Mouse (Mus musculus): Measurements from ENCODE around the gene Chd4.

Gene Chd4

GRCm38 (mm10) chr6:125139747-125140146 is 44.0 kb downstream of the Chd4 start:
- DNase-seq (ENCODE audit: low spot score in 2 of 2): no peak

GRCm38 (mm10) chr6:125142436-125142835 is 46.7 kb downstream of the Chd4 start:
- no peak for DNase-seq (ENCODE audit: low spot score in 2 of 2)

DNA sequence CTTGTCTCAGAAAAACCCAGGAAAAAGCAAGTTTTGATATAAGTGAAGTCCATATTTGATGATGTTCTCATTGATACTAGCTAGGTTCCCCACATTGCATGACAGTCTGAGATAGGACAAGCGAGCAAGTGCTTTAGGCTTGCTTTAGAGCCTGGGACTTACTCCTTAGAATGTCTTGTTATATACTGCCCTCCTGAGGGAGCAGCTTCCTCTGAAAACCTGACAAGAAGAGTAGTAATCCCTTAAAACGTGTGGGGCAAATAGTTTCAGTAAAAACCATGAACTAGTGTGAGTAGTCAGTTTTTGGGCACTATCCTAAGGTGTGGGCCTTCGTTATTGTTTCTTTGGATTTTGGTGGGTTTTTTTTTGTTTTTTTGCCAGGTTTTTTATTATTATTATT is 47.3 kb downstream of the Chd4 start:
- DNase-seq (ENCODE audit: low spot score in 2 of 2): no peak

- no peak for DNase-seq (ENCODE audit: low spot score in 2 of 2)
Observed at GRCm38 (mm10) chr6:125143904-125144303, 48.1 kb downstream of the Chd4 start.

DNA sequence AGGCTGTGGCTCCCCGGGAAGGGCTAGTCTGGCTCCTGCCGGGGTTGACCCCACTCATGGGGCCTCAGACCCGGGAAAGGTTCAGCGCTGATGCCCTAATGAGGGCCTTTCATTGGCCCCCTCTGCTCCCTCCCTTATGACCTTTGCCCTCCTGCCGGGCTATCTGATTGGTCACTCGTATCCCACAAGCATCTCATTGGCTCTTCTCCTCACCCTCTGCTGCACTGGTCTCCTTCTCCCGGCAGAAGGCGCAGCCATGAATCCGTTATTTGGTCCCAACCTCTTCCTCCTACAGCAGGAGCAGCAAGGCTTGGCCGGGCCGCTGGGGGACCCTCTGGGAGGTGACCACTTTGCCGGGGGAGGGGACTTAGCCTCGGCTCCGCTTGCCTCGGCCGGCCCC is 49.2 kb downstream of the Chd4 start, which contains the start of gene Iffo1:
Gene Iffo1 (plus strand): TSS at position 241 of the 400 bp plus-strand sequence.
- DNase-seq (ENCODE audit: low spot score in 2 of 2): peak; percentile 89 to 96

DNA sequence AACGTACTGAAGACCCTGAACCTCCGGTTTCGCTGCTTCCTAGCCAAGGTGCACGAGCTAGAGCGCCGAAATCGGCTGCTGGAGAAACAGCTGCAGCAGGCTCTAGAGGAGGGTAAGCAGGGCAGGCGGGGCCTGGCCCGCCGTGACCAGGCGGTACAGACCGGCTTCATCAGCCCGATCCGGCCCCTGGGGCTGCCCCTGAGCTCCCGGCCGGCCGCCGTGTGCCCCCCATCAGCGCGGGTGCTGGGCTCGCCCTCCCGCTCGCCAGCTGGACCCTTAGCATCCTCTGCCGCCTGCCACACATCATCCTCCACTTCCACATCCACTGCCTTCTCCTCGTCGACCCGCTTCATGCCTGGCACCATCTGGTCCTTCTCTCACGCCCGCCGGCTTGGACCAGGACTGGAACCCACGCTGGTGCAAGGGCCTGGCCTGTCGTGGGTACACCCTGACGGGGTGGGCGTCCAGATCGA is 49.7 kb downstream of the Chd4 start:
- DNase-seq (ENCODE audit: low spot score in 2 of 2): peak in 1 of 2 experiments; percentile 52

DNA sequence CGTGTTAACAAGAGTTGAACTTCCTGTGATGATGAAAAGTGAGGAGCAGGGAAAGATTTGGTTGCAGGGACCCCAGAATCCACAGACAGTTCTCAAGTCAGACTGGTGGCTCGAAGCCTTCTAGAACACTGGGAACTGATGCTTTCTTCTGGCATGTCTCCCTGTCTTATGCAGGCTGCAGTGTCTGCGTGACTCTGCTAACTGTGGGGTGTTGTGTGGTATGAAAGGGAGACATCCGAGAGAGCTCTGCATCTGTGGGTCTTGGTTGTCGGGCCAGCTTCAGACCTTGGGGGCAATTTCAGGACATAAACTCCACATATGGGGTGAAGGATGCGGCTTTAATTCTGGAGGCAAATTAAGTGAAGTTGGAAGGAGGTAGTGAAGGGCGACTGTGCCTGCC is 50.4 kb downstream of the Chd4 start:
- DNase-seq (ENCODE audit: low spot score in 2 of 2): peak in 1 of 2 experiments; percentile 47

DNA sequence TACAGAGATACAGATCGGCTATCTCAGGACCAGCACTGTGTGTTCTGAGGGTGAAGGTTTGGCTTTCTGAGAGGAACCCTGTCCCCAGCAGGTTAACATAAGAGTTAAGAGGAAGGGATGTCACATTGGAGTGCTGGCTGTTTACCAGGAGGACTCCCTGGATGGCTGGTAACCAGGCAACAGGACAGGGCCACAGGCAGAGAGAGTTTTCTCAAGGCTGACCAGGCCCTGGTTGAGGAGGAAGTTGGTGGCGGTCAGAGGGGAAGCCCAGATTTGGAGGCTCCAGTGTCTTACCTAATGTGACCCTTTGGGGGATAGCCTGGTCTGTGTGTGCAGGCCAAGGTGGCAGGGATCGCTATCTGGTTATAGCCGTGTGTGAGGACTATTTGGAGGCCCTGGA is 51.0 kb downstream of the Chd4 start:
- peak in 1 of 2 experiments; percentile 59 for DNase-seq (ENCODE audit: low spot score in 2 of 2)

GRCm38 (mm10) chr6:125147329-125147728 is 51.5 kb downstream of the Chd4 start:
- no peak for DNase-seq (ENCODE audit: low spot score in 2 of 2)

- peak in 1 of 2 experiments; percentile 68 for DNase-seq (ENCODE audit: low spot score in 2 of 2)
Observed at GRCm38 (mm10) chr6:125148251-125148925, 52.6 kb downstream of the Chd4 start.

DNA sequence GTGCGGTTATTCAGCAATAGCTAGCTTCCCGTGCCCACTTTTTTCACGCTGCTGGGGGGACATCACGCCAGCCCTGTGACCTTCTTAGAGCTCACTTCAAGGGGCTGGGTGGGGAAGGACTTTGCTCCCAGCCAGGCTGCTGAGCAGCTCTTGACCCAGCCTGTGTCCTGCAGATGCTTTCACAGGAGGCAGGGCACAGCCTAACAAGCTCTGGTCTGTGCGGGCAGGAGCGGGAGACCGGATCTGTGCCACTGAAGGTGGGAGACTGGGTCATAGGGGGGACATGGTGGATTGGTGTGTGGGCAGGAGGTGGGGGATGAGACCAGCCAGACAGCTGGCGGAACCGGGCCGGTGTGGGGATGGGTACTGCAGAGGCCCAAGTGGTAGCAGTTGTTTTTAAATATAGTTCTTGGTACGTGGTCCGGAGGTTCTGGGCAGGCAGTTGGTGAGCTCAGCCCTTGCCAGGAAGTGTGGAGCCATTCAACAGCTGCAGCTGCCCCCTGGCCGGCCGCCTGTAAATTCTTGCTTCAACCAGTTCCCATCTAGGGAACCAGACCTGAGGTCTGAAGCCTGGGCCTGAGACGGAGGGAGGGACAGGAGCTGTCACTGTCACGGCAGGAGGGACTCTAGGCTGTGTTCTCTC is 53.3 kb downstream of the Chd4 start:
- peak in 1 of 2 experiments; percentile 79 for DNase-seq (ENCODE audit: low spot score in 2 of 2)

DNA sequence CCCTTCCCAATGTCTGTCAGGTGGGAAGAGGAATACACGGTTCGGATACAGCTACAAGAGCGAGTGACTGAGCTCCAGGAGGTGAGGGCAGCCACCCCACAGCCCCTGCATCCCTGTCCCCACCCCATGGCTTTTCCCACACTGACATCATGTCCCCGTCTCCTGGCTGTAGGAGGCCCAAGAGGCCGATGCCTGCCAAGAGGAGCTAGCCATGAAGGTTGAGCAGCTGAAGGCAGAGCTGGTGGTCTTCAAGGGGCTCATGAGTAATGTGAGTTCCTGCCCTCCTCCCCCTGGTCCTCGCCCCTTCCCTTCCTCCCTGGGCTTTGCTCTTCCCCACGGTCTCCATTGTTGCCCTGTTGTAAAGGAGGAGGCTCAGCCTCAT is 53.8 kb downstream of the Chd4 start:
- no peak for DNase-seq (ENCODE audit: low spot score in 2 of 2)

GRCm38 (mm10) chr6:125152212-125153017 is 56.6 kb downstream of the Chd4 start:
- DNase-seq (ENCODE audit: low spot score in 2 of 2): peak in 1 of 2 experiments; percentile 39

DNA sequence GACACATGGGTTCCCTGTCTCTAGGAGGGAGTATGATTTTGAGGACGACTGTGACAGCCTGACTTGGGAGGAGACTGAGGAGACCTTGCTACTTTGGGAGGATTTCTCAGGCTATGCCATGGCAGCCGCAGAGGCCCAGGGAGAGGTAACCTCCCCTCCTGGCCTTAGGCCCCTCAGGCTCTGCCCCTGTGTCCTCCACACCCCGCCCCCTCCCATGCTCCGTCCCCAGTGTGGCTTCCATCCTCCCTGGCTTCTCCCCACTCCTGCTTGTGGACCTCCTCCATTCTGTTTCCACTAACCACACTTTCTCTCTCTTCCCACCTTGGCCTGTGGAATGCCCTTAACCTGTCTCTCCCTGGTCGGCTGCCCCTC is 57.2 kb downstream of the Chd4 start:
- DNase-seq (ENCODE audit: low spot score in 2 of 2): no peak

GRCm38 (mm10) chr6:125153682-125154081 is 57.9 kb downstream of the Chd4 start:
- DNase-seq (ENCODE audit: low spot score in 2 of 2): no peak

DNA sequence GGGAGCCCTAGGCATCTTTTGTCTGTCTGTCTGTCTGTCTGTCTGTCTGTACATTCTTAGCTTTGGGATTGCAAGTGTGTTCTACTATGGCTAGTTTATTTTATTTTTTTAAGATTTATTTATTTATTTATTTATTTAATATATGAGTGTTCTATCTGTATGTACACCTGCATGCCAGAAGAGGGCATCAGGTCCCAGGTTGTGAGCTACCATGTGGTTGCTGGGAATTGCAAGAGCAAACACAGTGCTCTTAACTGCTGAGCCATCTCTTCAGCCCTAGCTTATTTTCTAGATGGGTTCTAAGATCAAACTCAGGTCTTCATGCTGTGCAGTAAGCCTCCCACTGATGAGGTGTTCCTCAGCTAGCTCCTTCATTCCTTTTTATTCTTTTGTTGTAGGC is 58.8 kb downstream of the Chd4 start:
- no peak for DNase-seq (ENCODE audit: low spot score in 2 of 2)

DNA sequence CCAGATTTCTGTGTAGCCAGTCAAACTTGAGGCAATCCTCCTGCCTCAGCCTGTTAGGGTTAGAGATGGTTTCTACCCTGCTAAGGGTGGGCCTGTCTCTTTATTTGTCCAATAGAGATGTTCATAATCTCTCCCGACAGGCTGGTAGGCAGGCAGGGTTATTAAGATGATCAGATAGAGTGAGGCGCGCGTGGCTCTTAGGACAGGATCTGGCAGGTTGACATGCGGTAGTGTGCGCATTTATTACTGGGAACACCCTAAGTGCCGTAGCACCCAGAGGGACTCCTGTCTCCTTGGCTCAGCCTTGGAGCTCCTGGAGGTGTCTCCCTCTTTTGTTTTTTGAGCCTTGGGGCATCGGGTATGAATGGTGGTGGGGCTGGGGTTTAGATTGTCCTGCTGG is 59.5 kb downstream of the Chd4 start:
- no peak for DNase-seq (ENCODE audit: low spot score in 2 of 2)

DNA sequence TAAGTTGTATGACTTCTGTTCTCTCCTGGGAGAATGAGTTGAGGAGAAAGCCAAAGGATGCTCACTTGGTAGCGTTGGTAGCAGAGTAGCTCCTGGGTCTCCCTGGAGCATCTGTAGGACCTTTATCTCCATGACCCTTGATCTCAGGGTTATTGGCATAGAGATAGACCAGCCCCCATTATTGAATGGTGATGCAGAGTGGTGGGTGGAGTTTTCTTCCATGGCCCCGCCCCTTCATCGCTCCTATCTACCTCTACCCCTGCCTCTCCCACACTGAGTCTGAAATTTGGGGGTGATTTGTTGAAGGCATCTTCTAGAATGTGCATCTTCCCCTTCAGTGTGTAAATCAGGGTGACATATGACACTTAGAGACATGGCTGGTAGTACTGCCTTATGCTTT is 60.7 kb downstream of the Chd4 start:
- DNase-seq (ENCODE audit: low spot score in 2 of 2): no peak

DNA sequence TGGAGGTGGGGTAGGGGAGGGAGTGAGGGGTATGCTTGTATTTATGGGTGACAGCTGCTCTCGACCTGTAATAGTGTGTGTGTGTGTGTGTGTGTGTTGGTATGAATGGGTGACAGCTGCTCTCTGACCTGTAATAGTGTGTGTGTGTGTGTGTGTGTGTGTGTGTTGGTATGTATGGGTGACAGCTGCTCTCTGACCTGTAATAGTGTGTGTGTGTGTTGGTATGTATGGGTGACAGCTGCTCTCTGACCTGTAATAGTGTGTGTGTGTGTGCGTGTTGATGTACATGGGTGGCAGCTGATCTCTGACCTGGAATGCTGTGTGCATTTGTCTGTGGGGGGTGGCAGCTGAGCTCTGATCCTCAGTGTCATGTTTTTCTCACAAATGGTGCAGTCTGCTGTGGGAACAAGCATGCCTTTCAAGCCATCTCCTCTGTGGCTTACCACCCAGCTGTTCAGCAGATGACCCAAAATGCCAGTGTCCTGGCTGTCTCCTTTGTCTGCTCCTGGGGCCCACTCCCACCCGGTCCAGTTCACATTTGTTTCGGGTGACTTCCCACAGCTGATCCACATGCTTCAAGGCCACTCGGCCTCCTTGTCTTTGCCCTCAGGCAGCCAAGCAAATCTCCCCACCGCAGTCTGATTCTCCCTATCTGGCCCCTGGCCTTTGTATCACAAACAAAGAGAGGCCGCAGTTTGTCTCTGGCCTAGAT is 61.3 kb downstream of the Chd4 start:
- DNase-seq (ENCODE audit: low spot score in 2 of 2): no peak

DNA sequence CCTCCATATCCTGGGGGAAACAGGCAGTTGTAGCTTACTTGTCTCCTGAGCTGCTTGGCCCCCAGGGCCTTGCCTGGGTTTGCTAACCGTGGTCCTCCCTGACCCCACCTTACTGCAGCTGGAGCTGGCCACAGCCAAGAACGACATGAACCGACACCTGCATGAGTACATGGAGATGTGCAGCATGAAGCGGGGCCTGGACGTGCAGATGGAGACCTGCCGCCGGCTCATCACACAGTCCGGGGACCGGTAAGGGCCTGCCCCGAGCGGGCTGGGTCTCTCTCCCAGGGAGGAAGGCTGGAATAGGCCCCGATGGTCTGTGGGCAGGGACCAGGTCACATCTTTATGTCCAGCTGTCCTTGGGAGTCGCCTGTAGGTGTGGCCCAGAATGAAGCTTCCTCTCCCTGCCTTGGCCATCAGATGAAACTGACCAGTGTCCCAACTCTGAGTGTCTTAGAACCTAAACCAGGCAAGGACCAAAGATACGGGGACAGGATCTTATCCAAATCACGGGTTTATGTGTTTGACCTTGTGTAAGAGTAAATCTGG is 63.2 kb downstream of the Chd4 start:
- DNase-seq (ENCODE audit: low spot score in 2 of 2): no peak

- no peak for DNase-seq (ENCODE audit: low spot score in 2 of 2)
Observed at GRCm38 (mm10) chr6:125159773-125160557, 64.2 kb downstream of the Chd4 start.
